Mouse (Mus musculus) forebrain, embryonic 12.5 days (tissue): ENCODE measurements around the gene Gm14393. TPM values are rescaled to one million over a fixed set of nuclear protein-coding genes. Genes with fewer than 3 reads are reported as not detected.
"Not testable (repeated sequence)": the region's sequence is repeated elsewhere in the genome, so short reads cannot be mapped to it uniquely, and the experiment has no call there.

Source experiments
- ATAC-seq: fragments of 200-750 bp; cut with Nextera tagmentation; 2 replicates; pipeline ENCODE4 v1.8.0; 2017; ENCODE audit warnings: moderate TSS enrichment; ENCODE audit not compliant: low FRiP score
- H3K27ac ChIP-seq: fragments of 300-500 bp; sonication (generic); 2 replicates; pipeline ENCODE4 v1.5.1; 2016; ENCODE audit warnings: mild to moderate bottlenecking
- H3K27me3 ChIP-seq: fragments of 300-500 bp; sonication (generic); 2 replicates; pipeline ENCODE4 v1.6.1; 2016; ENCODE audit warnings: mild to moderate bottlenecking
- H3K36me3 ChIP-seq: fragments of 300-500 bp; sonication (generic); replicated peaks from 2 replicates; pipeline ENCODE4 v1.6.1; 2016; ENCODE audit warnings: mild to moderate bottlenecking
- H3K4me1 ChIP-seq: fragments of 300-500 bp; sonication (generic); 2 replicates; pipeline ENCODE4 v1.6.1; 2016
- H3K4me2 ChIP-seq: fragments of 300-500 bp; sonication (generic); 2 replicates; pipeline ENCODE4 v1.6.1; 2016; ENCODE audit warnings: mild to moderate bottlenecking, moderate library complexity
- H3K4me3 ChIP-seq: fragments of 300-500 bp; sonication (generic); replicated peaks from 2 replicates; pipeline ENCODE4 v1.5.1; 2016; ENCODE audit warnings: mild to moderate bottlenecking
- H3K9ac ChIP-seq: fragments of 300-500 bp; sonication (generic); 2 replicates; pipeline ENCODE4 v1.6.1; 2016; ENCODE audit warnings: mild to moderate bottlenecking
- H3K9me3 ChIP-seq: fragments of 300-500 bp; sonication (generic); 2 replicates; pipeline ENCODE4 v1.6.1; 2016
- WGBS: fragments of 180-500 bp; shearing (Covaris S2); methylation state at CpG from one replicate; pipeline ENCODE4 v1.1.7; 2016; 5-methylcytosine and 5-hydroxymethylcytosine counted together
- polyA plus RNA-seq: library from polyadenylated mRNA; unstranded; fragments of >200 nt; fragmentation: Nextera tagmentation; extraction: Ambion mirVana; gene quantifications from 2 replicates; pipeline ENCODE4 v1.2.1, GENCODE M21; 2016

Gm14393 gene
- polyA plus RNA-seq: 1.0 and 1.3 TPM in 2 replicates

DNA sequence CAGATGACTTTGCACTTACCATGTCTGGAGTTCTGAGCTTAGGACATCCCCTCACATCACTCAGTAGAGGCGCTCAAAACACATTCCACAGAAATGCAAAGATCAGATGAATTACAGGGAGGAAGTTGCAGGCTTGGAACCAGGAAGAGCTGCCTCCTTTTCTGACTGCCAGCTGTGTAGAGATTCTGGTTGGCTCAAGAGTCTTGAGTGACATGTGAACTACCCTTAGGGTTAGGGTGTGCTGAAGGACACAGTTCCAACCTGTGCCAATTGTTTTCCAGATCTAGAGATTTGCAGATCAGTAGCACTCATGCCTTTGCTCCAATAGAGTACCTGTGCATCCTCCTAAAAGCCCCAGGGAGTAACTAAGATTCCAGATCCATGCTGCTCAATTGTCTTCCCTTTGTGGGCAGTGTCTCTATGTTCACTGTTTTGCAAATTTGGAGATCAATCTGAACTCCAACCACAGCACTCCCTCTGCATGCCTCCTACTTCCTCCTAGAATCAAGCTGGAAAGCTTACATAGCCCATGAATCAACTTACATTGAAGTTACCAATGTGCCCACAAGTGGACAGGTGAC, at the start of gene Gm14393:
Gm14393 (minus strand) TSS at position 101 of the 581 bp plus-strand sequence.
- 85% methylated on average over 1 of the region's 1 CpGs for WGBS
- H3K9ac ChIP-seq, H3K36me3 ChIP-seq, H3K4me3 ChIP-seq, H3K4me2 ChIP-seq, H3K4me1 ChIP-seq, H3K27me3 ChIP-seq, H3K9me3 ChIP-seq, H3K27ac ChIP-seq, ATAC-seq: not testable (repeated sequence)

DNA sequence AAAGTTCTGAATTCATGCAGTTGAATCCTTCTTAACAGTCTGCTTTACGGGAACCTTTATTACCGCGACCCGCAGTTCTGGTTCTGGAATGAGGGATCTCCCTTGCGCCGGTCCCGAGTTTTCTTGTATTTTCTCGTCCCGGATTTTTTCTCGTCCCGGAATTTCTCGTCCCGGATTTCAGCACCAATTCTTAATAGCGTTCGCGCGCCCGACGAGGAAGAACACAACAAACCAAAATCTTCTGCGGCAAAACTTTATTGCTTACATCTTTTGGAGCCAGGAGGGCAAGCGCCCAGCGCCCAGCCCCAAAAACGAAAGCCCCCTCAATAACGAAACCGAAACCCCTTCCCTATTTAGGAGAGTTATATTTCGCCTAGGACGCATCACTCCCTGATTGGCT, 23.3 kb downstream of the Gm14393 start:
- H3K27ac ChIP-seq, H3K9me3 ChIP-seq, H3K27me3 ChIP-seq, H3K4me3 ChIP-seq, H3K36me3 ChIP-seq, H3K4me1 ChIP-seq, ATAC-seq, H3K4me2 ChIP-seq, H3K9ac ChIP-seq: not testable (repeated sequence)
- 96% methylated on average over 27 of the region's 27 CpGs for WGBS

Other genes with a start within 250 kb of the Gm14393 start
- gene Gm14444, start 57.5 kb downstream of the Gm14393 start, polyA plus RNA-seq: not detected in 2 replicates
- gene Gm14399, start 74.2 kb upstream of the Gm14393 start, polyA plus RNA-seq: 5.9 and 6.2 TPM in 2 replicates
- gene Gm14443, start 108.1 kb upstream of the Gm14393 start, polyA plus RNA-seq: 1.1 and 1.4 TPM in 2 replicates
- 6.9 and 7.6 TPM in 2 replicates for gene Gm14391, start 139.1 kb upstream of the Gm14393 start, polyA plus RNA-seq
- 4.7 and 5.5 TPM in 2 replicates for gene Gm14440, start 207.3 kb upstream of the Gm14393 start, polyA plus RNA-seq